Mouse (Mus musculus) B cell, adult 2 months (primary cell): Measurements from ENCODE around the gene Slc6a20a.
A peak's percentile ranks its signal among the peaks of the same experiment; 100 is the strongest.

ENCODE experiments used
- DNase-seq, 2 experiments: peaks; one replicate each; pipeline ENCODE4 v3.0.0; 2022

Slc6a20a gene

DNA sequence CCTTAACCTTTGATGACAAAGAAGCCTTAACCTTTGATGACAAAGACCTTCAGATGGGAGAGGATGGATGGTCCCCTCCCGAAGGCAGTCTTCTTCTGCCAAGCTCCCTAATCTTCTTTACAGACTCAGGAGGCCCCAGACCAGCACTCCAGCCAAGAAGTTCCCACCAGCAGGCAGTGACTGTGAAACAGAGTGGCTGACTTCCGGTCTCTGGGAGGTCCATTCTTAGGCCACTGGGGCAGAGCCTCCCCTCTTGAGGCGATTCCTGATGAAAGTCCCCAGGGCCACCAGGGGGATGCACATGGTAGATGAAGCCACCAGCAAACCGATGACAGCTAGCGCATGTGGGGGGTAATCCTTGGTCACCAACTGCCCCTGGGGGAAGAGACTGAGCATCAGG is 41.9 kb downstream of the Slc6a20a start:
- DNase-seq = no peak

DNA sequence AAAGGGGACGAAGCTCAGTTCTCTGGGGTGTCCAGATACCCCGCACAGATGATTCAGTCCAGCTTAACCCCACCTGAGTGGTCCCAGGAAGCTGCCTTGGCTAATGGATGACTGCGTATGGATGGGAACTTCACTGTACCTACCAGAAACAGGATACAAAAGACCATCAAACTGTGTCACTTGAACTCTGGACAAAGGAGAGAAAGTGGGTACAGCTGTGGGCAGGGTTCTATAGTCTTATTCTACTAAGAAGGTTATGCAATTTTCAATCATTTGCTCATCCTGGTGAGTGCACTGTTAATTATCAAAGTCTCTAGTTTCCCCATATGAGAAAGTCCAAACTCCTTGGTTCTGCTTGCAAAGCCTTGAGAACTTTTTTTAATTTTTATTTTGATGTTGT is 45.7 kb downstream of the Slc6a20a start:
- DNase-seq = no peak

DNA sequence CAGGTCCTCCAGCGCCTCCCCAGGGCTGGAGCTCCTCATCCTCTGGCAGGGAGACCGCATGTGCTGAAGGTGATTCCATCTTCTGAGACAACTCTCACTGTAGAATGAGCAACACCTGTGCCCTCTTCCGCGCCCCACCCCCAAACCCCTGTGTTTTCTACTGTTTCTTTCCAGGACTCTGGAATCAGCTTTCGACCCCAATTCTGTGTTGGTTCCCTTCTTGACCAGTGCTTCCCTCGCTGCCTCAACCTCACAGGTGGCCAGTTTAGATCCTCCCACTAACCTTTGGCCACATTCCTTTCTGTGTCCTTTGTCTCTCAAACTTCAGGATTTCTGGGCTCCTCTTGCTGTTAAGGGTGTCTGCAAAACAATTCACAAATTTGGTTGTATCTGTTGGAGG is 46.4 kb downstream of the Slc6a20a start, which contains the start of gene Slc6a20b:
Slc6a20b (minus strand) TSS at position 285 of the 400 bp plus-strand sequence.
- no peak for DNase-seq

DNA sequence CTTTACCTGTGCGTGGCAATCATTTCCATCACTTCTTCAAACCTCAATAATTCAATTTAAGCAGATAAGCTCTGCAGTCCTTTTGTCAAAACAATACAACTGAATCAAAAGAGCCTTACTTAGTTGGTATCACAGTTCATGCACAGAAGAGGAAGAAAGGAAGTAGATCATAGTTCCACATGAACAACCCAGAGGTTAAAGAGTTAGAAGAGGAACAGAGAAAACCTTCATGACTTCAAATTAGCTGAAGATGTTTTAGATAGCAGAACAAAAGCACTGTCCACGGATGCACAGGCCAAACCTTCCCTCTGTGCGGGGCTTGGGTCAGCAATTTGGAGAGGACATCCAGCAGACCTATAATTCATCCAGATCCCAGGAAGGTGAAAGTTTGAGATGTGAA is 47.0 kb downstream of the Slc6a20a start:
- peak in 1 of 2 experiments; percentile 34 for DNase-seq

DNA sequence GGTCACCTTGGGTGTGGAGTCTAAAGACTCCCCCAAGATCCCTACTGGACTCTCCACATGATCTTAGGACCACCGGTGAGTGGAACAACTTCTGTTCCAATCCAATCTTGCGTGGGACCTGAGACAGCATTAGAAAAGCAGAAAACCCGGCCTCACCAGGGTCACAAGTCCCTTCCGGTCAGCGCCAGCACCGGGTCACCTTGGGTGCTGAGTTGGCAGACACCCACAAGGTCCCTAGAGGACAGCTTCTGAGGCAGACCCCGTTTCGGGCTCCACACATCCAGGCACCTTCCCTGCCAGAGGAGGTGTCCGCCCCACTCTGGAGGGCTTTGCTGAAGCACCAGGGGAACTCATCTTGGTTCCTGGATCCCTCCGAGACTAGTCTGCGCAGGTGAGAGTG is 52.9 kb downstream of the Slc6a20a start:
- no peak for DNase-seq

DNA sequence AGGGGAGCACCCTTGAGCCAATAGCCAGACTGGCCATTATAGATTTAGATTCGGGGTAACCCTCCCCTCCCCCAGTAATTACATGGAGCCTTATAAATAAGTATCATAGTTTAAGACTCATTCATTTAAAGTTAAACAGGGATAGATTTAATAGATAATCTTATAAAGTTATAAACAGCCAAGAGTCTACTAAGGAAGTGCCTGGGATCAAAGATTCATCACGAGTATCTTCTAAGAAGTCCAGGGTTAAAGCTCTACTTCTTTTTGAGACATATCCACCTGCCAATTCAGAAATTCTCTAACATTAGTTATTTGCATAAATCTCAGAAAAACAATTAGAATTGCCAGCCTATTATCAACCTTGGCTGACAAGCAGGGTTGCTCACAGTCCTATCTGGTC is 53.9 kb downstream of the Slc6a20a start:
- no peak for DNase-seq

DNA sequence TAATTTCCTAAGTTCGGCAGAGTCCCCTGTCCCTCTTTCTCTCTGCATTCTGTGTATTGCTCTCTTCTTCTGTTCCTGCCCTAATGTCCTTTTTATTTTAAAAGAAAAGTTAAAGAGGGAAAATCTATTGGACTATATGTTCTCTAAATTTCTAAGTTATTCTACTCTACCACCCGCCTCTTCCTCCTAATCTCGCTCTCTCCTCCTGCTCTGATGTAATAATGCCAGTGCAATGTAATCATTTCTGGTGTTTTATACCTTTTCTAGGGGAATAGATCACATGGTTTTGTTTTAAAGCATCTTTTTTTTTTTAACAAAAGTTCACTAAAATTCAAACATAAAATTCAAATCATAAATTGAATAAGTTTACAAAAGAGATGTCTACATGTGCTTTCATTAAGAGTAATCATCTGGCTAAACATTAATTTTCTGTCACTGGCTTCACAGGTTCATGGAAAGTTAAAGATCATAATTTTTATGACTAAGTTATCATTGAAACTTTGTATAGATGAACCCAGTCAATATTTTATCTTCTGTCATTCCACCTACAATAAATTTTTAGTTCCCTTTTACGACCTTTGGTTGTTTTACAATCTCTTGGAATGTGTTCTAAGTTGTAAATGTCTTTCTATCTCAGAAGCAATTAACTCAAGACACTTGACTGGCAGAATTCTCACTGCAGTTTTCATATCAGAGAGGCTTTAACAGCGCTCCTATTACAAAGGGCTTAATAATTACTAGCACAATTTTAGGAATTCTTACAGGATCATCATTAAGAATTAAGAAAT is 58.2 kb downstream of the Slc6a20a start:
- DNase-seq = no peak

DNA sequence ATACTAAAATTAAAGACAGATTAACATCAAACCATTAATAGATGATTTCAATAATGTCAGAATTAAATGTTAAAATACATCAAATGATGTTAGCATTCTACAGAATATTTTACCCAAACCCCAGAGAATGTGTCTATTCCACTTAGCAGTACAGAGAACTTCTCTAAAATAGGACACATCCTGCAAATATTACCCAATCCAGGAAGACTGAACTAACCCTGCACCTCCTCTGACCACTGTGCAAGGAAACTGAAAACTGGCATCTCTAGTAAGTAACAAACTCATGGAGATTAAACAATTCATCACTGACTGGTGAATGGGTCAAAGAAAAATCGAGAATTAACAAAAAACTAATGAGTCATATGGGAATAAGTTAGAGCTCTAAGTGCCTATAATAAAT is 77.2 kb downstream of the Slc6a20a start:
- no peak for DNase-seq

DNA sequence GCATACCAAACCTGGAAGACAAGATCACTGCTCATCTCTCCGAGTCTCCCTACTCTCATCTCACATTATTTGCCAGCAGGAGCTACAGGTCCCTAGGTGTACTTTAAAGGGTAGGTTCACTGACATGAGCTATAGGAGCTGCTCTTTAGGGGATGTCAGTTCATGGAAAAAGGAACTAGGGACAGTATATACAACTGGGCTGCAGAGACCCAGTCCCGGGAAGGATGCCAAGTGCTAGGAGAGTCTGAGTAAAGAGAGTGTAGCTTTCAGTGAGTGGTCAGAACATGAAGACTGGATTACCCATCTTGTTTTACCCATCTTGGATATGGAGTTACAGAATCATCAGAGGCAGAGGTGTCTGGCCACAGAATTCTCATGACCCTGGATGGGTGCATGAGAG is 81.3 kb downstream of the Slc6a20a start:
- no peak for DNase-seq

DNA sequence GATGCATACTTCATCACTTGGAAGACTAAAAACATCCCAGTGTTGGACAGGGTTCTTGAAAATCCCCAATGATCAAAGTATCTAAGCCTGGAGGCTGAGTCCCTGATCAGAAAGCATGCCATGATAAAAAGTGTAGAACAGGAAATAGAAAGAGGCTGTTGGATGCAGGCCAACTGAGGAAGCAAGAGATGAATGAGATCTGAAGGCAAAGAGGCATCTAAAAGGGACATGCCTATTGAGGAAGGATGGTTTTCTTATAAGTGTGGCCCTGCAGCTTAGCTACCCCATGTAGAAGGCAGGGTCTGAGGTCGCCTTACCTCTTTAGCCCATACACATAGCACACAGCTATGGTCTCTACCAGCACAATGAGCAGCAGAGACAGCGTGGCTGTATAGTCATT is 81.8 kb downstream of the Slc6a20a start:
- DNase-seq = no peak

DNA sequence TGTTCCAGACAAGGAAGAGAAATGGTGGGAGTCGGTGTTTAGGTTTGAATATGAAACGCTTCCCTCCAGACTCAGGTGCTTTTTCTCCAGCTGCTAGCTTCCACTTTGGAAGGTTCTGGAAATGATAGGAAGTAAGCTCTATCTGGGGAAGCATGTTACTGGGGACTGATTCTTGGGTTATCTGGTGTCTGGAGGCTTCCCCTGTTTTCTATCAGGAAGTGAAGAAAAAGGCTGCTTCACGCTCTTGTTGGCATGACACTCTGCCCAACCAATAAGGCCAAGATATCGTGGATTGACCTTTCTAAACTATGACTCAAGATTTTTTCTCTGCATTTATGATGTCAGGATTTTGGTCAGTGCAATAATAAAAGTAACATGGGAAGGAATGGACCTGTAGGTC is 83.5 kb downstream of the Slc6a20a start:
- no peak for DNase-seq

DNA sequence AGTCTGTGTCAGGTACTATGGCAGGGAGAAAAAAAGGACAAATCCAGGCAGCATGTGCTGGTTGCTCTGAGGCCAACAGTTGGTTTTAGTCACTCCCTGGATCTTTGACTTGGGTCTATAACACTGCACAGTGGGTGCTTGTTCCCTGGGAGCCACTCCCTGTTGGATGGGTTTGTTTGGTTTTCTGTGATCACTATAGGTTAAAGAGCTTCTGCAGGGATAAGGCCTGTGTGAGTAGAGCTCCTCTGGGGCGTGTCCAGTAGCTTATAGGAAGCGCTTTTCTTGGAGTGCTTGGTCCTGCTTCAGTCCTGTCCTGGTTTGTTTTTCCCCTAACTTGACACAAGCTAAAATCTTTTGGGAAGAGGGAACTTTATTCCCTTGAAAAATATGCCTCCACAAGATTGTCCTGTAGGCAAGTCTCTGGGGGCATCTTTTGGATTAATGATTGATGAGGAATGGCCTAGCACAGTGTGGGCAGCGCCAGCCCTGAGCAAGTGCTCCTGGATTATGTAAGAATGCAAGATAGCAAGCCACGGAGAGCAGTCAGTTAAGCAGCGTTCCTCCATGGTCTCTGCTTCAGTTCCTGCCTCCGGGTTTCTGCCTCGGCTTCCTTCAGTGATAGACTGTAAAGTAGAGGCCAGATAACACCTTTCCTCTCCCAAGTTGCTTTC is 89.3 kb downstream of the Slc6a20a start:
- no peak for DNase-seq
